Mouse (Mus musculus) ovary, adult 18-20 months (tissue): ENCODE data around the gene Slc2a9.

Experiments used
- DNase-seq: peaks from one replicate; pipeline ENCODE4 v3.0.0; 2022; ENCODE audit warnings: low spot score, mixed read lengths

Gene Slc2a9

DNA sequence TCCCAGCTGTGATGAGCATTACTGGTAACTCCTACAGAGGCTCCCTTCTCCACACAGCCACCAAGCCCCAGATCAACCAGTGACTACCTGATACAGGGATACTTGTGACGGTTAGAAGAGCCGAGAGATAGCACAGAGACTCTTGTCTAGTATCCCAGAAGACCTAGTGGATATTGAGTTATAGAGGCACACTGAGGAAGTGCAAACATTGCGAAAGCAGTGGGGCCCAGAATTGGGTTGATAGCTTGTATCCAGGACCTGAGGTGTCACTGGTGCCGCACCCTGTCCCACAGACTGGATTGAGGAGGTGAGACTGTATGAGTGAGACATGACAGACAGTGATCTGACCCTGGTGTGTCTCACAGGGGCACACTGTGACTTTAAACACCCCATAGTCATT is at the start of gene Slc2a9:
Gene Slc2a9 (minus strand): TSS at position 152 of the 400 bp plus-strand sequence.
- DNase-seq = no peak

DNA sequence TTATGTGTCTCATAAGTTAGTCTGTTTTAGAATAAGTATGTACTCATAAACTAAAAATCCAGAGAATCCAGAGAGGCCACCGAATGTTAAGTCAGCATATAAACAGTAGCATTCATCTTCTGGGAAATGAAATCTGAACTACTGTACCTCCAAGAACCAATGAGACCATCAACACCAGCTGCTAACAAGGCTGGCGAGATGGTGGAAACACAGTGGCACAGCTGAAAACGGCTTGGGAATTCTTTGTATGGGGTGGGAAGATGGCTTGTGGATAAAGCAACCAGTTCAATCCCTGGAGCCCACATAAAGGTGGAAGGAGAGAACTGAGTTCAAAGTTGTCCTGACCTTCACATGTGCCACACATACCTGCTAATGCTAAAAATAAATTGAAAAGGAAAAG is 49.7 kb upstream of the Slc2a9 start:
- no peak for DNase-seq

DNA sequence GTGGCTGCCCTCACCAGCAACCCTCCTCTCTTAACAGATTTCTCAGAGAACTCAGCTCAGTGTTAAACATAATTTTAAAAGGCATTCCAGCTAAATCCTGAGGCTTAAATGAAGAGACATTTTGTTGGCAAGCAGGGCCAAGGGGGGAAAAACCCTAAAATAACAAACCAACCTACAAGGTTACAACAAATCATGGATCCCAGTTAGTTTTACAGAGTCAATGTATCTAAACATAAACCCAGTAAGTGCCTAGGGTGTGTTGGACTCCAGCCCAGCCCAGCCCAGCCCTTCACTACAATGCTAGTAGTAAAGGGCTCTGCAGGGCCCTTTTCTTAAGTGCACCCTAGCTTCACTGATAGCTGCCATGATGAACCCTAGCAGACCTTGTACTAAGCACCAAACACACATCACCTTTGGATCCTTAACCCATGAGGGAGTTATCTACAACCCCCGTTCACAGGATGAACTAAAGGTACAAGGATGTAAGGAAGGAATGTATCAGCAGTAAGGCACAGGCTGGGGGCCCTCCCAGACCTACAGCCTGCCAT is 47.4 kb upstream of the Slc2a9 start:
- DNase-seq = no peak

DNA sequence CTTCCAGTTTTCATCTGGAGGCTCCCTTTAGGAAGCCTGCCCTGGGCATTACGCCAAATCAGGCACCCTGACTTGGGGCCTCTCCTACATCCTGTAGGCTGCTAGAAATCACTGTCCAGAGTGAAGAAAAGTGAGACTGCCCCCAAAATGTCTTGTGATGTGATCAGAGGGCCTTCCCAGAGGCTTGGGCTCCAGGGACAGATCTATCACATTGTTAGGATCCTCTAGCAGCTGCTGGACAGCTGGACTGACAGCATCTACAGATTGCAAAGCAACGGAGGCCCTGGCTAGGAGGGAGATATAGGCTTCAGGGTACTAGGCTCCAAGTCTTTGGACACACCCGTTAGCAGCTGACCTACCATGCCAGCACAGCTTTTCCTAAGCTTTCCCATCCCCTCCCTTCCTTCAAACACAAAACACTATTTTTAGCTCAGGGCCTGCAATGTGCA is 46.5 kb upstream of the Slc2a9 start:
- no peak for DNase-seq

DNA sequence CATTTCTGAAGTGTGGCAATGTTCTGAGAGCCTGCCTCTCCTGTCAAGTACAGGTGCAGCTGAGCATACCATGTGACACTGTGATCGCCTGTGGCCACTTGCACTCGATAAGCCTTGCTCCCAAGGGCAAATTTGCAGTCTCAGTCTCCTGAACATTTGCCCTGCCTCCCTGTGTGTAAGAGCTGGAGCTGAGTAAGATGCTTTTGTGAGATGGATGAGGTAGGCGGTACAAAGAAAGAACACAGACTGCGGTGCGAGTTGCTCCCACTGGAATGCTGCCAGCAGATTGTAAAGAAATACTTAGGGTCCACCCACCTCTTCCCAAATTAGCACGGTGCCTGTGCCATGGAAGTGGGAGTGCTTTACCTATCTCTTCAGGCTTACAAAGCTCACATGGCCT is 44.4 kb upstream of the Slc2a9 start:
- no peak for DNase-seq

DNA sequence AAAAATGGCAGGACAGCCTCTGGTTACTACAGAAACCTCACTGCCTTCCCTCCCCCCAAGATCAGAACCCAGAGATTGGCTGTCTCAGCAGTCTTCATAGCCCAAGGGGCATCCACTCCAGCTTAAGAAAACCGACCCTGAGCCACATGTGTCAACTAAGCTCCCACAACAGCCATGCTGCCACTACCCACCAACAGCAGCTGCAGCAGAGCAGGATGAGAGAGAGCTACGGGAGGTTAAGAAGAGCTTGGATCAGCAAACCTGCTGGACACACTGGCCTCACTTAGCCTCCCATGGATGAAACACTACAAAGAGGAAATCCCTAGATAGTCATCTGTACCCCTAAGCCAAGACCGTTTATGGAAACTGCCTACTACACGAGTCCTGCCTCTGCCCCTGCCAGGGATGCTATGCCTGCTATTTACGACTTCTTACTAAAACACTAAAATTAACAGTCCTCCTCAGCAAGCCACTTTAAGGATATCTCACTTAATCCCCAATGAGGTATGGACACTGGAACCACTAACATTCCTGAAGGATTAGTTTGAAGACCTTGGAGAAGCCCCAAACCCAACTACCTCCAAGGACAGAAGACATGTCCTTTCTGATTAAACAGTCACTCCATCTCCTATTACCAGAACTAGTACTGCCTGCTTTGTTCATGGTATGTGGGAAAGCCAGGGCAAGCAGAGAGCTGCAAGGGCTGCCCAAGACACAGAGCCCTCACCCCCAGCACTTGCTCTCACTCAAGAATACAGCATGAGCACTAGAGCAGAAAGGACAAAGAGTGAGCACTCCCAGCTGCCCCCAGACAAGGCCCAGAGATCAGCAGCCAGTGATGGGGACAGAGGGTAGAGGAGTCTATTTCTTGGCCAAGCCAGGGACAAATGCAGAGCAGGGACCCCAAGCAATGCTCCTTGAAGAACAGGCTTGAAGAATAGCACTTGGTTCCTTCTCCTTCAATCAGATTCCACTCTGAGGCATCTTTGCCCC is 41.8 kb upstream of the Slc2a9 start:
- no peak for DNase-seq

DNA sequence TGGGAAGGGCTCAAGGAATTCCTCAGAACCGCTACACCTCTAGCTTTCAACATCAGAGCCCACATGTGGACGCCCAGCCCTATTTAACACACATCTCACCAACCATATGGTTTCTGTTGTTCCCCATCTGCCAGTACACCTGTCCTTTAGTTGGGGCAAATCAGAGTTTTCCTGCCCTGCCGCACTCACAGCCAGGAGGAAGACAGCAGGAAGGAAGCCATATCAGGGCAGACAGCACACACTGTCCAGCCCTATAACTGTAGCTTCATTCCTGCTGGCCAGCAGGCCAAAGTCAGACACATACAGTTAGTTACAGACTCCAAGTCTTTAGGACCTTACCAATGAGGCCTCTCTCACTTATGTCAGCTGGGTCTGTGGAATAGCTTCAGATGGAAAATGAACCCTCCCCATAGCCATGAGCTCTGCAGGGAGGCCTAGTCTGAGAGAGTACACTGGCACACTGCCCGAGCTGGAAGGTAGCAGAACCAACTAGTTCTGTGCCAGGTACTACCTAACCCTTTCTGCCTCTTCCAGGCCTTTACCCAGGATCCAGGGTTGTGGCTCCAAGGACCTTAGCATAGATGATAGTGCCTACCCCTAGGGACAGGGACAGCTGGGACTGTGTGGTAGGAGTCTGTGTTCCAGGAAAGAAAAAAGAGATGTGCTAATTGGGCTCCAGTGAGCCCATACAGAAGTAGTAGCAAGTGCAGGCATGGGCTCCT is 40.7 kb upstream of the Slc2a9 start:
- no peak for DNase-seq

DNA sequence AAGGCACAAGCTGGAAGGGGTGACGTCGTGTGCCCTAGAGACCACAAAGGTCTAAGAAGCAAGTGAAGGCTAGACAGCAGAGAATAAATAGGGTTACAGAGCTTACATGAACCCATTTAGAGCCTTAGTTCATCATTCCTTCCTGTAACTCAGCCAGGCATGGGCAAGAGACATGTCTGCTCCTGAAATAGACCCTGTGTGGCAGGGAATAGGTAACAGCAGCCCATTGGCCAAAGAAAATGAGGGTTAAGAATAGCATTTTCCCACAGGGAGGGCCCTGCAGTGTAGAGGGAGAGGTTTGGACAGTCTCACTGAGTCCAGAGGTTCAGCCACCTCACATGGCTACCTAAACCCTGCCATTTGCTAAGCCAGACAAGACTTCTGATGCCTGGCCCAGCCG is 38.8 kb upstream of the Slc2a9 start:
- no peak for DNase-seq

DNA sequence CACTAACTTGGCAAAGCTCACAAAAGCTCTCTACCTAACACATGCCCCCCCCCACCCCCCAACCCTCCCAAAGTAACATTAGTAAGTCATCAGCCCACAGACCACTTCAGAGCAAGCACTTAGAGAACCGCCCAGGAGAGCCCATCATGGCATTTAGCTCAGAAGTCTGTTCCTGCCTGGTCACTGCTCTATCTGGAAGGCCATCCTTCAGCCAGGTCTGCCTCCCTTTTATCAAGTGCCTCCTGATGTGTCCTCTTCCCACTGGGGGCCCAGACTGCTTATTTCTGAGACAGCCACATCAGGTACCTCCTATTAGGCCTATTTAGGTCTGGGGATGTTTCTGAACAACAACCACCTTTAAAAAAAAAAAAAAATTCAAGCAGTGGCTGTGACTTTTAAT is 38.0 kb upstream of the Slc2a9 start:
- no peak for DNase-seq

DNA sequence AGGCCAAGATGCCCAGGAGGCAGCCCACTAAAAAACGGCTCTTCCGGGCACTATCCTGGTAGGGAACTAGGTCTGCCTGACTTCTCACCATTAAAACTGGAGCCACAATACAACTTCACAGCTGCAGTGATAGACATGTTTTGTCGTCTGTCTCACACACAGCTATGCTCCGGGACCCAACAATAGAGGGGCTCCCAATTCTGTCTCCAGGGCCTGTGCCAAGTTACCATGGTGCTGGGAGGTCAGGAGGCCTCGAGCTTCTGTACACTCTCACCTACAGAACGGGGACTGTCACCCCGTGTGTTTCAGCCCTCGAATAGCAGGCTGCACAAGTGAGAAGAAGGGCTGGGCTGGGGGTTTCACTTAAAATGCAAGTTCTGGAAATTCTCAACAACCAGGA is 35.6 kb upstream of the Slc2a9 start:
- no peak for DNase-seq

DNA sequence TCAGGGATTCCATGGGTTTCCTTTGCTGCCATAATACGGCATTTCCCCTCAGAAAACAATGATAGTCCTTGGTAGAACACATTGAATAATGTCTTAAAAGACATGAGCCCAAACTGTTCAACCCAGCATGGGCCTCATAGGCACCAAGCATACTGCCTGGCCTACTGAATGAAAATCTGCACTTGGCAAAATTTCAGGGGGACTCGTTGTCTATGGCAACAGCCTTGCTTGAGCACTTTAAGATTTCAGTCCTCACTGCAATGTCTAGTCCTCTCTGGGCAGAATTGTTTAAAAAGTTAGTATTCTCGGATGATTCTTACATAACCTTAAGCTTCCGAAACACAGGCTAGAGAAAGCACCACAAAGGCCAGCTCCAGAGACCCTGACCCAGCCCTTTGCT is 34.9 kb upstream of the Slc2a9 start:
- no peak for DNase-seq

DNA sequence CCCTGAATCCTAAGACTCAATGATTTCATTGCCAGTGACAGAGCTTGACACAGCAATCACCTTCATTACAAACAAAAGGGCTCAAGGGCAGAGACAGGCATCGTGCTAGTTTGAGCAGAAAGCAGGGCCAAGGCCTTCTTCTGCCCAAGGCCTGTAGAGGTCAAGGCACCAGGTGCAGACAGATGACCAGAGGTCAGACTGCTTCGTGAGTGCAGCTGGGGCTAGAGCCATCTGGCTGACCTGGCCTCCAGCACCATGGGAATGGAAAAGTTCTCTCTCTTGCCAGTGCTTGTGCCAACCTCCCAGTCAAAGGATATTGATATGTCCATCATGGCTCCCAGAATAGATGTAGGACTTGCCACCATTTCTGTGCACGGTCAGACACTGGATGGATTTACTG is 33.9 kb upstream of the Slc2a9 start:
- DNase-seq = no peak

DNA sequence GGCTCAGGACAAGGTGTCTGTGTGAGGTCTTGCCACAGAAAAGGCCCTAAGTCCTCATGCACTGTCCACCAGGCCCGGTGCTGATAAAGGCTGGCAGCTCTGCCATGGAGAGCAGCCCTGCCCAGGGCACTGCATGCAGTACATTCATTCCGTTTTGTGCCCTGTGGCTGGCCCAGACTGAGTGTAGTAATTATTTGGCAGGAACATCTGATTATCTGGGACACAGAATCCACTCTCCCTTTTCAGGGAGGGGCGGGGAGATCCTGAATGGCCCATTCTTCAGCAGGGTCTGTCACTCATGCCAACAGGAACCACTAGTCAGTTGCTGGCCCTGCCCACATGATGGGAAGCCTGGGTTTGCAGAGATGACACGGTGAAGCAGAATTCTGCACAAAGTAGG is 29.1 kb upstream of the Slc2a9 start:
- DNase-seq = no peak

DNA sequence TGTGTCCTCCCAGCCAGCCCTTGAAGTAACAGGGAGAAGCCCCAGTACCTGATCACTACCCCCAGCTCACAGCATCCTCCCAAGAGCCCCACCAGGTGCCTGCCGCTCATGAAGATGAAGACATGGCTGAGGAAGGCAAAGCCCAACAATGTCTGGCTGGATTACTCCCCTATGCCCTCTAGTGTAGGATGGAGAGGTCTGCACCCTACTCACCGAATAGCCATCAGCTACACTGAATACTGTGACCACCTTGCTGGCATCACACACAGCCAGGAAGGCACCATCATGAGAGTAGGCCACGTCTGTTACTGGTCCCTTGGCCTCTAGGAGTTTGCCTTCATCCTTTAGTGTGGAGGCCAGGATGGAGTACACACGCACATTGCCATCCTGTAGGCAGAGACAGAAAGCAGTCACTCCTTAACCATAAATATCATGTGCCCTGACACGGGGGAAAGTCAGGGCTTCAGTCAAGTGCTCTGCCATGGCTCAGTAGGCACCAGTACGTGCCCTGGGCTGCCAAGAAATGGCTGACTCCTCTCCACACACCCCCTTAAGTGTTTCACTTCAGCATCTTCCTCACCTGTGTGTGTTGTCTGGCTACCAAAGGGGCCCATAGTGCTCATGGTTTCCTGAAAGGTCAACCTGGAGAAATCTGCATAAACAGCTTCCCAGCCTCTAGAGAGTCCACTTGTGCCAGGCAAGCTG is 26.9 kb upstream of the Slc2a9 start:
- DNase-seq = no peak

DNA sequence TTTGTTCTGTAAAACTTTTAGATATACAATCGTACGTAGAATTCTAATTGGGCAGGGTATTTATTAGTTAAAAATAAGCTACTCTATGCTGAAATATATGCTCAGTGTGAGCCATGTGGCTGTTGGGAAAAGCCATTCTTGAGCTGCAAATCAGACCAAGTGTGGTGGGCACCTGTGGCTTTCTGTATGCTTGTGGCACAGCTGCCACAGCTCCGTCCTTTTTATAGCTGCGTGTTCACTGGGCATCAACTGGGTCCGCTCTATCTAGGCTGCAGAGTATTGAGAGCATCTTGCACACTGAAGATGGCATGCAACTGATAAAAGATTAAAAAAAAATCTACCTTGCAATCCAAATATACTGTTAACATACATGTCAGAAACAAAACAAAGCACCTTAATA is 20.0 kb upstream of the Slc2a9 start:
- no peak for DNase-seq

DNA sequence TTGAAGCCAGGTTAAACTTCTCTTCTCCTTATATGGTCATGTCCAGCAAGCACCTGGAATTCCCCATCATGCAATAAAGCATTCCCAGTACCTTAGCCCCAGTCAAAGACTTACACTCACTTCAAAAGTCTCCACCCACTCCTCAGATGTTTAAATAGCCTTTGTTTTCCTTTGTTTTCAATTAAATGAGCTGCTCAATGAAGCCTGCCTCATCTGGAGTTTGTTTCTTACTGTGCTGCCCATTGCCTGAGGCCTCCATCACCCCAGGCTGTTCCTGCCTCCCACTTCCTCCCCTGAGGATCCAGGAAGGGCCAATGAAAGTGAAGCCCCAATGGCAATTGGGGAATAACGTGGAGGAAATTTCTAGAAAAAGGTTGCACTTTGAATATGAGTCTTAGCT is 17.9 kb upstream of the Slc2a9 start:
- DNase-seq = no peak

DNA sequence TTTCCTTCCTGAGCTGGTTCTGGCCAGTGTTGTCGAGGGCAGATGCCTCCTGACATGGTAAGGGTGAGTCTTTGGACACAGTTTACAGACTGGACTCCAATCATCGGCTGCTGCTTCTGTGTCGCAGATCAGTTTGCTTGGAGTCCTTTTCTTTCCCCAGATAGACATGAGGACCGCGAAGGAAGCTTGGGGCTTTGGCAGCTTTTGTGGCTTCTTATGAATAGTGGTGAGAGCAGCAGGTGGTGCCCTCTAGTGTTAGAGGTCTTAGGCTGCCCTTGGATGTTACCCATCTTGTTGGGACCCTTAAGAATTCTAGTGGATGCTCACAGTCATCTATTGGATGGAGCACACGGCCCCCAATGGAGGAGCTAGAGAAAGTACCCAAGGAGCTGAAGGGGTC is 13.3 kb upstream of the Slc2a9 start:
- no peak for DNase-seq

DNA sequence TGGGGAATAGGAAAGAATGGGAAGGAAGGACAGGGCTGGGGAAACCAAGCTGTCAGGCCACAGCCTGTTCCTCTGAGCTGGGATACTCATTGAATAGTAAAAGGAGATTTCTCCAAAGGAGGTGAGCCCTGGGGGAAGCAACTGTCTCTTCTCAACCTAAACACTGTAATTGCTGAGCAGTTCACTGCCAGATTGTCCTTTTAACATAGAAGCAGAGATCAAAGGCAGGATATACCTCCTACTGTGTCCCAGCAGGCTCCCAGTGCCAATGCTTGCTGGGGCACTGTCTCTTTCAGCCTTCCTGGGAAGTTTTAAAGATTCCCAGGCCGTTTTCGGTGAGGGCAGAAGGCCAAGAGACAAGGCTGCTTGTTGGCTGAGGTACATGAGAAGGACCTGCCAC is 10.0 kb upstream of the Slc2a9 start:
- no peak for DNase-seq

DNA sequence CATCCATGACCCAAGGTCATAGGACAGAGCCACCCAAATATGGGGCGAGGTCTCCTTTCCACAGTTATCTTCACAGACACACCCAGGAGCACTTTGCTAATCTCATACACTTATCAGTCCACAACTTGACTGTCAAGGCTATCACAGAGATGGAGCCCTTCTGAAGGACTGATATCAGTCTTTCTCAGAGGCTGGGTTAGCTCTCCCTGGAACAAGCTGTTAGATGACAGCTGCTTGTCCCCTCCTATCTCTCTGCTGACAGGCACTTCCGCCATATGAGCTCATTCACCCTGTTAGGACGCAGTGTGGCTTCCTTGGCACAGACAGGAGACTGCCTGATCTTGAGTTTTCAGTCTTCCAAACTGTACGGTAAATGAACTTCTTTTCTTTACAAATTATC is 6.6 kb upstream of the Slc2a9 start:
- no peak for DNase-seq

DNA sequence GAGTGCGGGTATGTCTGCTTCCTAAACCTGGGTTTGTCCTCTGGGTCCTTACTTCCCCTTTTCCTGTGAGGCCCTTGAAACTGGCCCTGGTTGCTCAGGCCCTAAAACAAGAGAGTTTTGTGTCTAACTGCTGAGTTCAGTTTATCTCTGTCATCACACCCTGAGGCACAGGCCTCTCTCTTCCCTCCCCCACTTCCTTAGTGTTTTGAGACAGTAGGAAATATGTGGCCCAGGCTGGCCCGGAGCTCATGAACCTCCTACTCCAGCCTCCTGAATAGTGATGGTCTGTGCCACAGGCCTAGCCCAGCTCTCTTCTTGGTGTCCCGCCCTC is 2.5 kb upstream of the Slc2a9 start:
- DNase-seq = no peak

DNA sequence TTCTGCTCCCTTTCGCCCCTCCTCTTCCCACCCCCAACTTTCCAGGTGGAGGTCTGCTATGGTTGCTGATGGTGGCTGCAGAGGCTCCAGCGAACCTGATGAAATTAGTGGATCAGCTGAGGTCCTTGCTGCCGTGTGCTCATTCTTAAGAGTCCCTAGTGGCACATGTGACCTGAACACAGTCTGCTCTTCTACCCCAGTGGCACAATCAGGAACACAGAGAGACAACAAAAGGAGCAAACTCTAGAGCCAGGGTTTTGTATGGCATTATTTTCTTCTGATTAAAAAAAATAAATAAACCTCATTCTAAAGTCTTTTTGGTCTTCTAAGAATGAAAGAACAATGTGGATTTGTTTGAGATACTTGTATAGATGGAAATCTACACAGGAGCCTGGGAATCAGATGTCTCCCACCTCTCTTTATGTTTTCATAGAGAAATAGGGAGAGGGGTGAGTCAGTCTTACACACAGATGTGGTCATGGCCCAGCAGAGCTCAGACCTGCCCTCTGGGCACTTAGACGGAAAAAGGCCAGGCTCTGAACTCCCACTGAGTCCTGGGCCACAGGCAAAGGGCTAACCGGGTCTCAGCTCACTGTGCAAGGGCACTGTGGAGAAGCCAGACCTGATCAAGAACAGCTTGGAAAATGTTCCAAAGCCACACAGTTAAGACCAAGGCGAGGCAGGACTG is 1.9 kb upstream of the Slc2a9 start:
- no peak for DNase-seq

DNA sequence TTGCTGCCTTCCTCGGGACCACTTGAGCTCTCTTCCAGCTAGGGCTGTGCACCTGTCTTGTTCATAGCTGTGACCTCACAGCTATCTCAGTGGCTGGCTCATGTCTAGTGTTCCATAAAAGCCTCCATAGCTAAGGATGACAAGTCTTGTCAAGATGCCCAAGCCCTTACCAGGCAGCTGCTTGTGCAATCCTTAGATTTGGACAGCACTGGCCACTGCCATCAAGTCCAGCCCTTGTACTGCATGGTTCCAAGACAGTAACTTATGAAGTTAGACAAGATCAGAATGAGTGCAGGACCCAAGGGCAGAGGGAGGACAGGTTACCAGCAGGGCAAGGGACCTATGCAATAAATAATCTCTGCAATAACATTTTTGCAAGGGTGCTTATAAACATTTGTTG is 1.2 kb upstream of the Slc2a9 start:
- no peak for DNase-seq
